Mouse (Mus musculus) hindbrain, embryonic 11.5 days (tissue): ENCODE data around the gene Atxn1. TPM values are rescaled to one million over a fixed set of nuclear protein-coding genes. Genes with fewer than 3 reads are reported as not detected.

ENCODE experiments used
- ATAC-seq: fragments of 200-750 bp; cut with Nextera tagmentation; 2 replicates; pipeline ENCODE4 v1.8.0; 2017; ENCODE audit warnings: mild to moderate bottlenecking, moderate TSS enrichment, moderate library complexity; ENCODE audit not compliant: low FRiP score
- DNase-seq: peaks from one replicate; pipeline ENCODE4 v3.0.0-alpha.2; 2015; ENCODE audit warnings: low spot score
- H3K27ac ChIP-seq: fragments of 300-500 bp; sonication (generic); 2 replicates; pipeline ENCODE4 v1.5.1; 2014; ENCODE audit warnings: mild to moderate bottlenecking, low read depth, low read length
- H3K27me3 ChIP-seq: fragments of 300-500 bp; sonication (generic); 2 replicates; pipeline ENCODE4 v1.6.1; 2014; ENCODE audit warnings: mild to moderate bottlenecking, low read length, moderate library complexity, mixed read lengths; ENCODE audit not compliant: control insufficient read depth, insufficient read depth
- H3K36me3 ChIP-seq: fragments of 300-500 bp; sonication (generic); 2 replicates; pipeline ENCODE4 v1.6.1; 2014; ENCODE audit warnings: mild to moderate bottlenecking, low read length, moderate library complexity, mixed read lengths; ENCODE audit not compliant: control insufficient read depth, insufficient read depth
- H3K4me1 ChIP-seq: fragments of 300-500 bp; sonication (generic); replicated peaks from 2 replicates; pipeline ENCODE4 v1.6.1; 2014; ENCODE audit warnings: low read length, mixed read lengths; ENCODE audit not compliant: control insufficient read depth, insufficient read depth
- H3K4me2 ChIP-seq: fragments of 300-500 bp; sonication (generic); replicated peaks from 2 replicates; pipeline ENCODE4 v1.6.1; 2014; ENCODE audit warnings: mild to moderate bottlenecking, low read depth, low read length
- H3K4me3 ChIP-seq: fragments of 300-500 bp; sonication (generic); 2 replicates; pipeline ENCODE4 v1.5.1; 2014; ENCODE audit warnings: low read depth, low read length
- H3K9ac ChIP-seq: fragments of 300-500 bp; sonication (generic); 2 replicates; pipeline ENCODE4 v1.6.1; 2014; ENCODE audit warnings: low read depth, low read length
- H3K9me3 ChIP-seq: fragments of 300-500 bp; sonication (generic); 2 replicates; pipeline ENCODE4 v1.6.1; 2016; ENCODE audit warnings: low read length; ENCODE audit not compliant: control insufficient read depth
- WGBS: fragments of 180-500 bp; shearing (Covaris S2); extraction: QIAGEN DNeasy Blood & Tissue Kit; methylation state at CpG from one replicate; pipeline ENCODE4 v1.1.7; 2014; 5-methylcytosine and 5-hydroxymethylcytosine counted together
- polyA plus RNA-seq: library from polyadenylated mRNA; unstranded; fragments of >200 nt; fragmentation: Nextera tagmentation; extraction: Ambion mirVana; gene quantifications from 2 replicates; pipeline ENCODE4 v1.2.1, GENCODE M21; 2014

Atxn1 gene
- polyA plus RNA-seq, 1 experiment from 2014 or later: 3.2 TPM

GRCm38 (mm10) chr13:45861885-45862605 is 102.8 kb downstream of the Atxn1 start:
- Histone ChIP-seq H3K9ac (no peak overlapping the region), H3K4me2 (no peak overlapping the region), H3K4me1 (no peaks in the 10 kb centered on the region), H3K9me3 (no peaks in the 10 kb centered on the region), H3K27me3 (no peaks in the 10 kb centered on the region), H3K27ac (no peak overlapping the region), H3K4me3 (no peak overlapping the region), H3K36me3 (no peaks in the 10 kb centered on the region)
- no peak for ATAC-seq
- 70% methylated on average over 13 of the region's 13 CpGs for WGBS
- DNase-seq: no peak

DNA sequence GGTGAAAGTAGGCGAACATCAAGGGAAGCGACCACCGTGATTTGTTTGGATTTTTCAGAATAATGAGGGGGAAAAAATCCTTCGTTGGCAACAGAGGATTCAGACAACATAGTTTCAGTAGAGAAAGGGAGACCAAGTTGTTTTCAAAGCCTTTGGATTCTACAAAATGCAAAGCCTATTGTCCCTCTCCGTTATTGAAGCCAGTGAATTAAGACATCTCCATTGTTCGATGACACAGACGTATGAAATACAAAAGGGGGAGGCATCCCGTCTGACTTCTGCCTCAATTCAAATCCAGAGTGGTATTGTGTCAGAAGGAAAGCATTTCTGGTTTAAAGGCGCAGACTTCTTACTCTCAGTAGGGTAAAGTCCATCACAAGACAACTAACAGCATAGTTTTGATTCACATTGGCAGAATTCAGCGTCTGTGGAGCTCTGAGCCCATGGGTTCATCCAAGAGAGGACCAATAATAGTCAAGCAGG is 103.7 kb downstream of the Atxn1 start:
- H3K4me2 ChIP-seq: no peak overlapping the region
- H3K9ac ChIP-seq: no peak overlapping the region
- no peak overlapping the region for H3K27ac ChIP-seq
- DNase-seq: peak; percentile 39
- H3K4me1 ChIP-seq: no peaks in the 10 kb centered on the region
- WGBS: 31% methylated on average over 10 of the region's 10 CpGs
- peak; percentile 43; the same call in 1 of the 2 replicates for ATAC-seq
- no peaks in the 10 kb centered on the region for H3K36me3 ChIP-seq
- no peaks in the 10 kb centered on the region for H3K27me3 ChIP-seq
- H3K9me3 ChIP-seq: no peaks in the 10 kb centered on the region
- no peak overlapping the region for H3K4me3 ChIP-seq

GRCm38 (mm10) chr13:45859081-45859709 is 105.6 kb downstream of the Atxn1 start:
- no peak overlapping the region for H3K4me3 ChIP-seq
- H3K36me3 ChIP-seq: no peaks in the 10 kb centered on the region
- no peaks in the 10 kb centered on the region for H3K9me3 ChIP-seq
- 75% methylated on average over 12 of the region's 12 CpGs for WGBS
- H3K27ac ChIP-seq: no peak overlapping the region
- no peak for ATAC-seq
- no peaks in the 10 kb centered on the region for H3K4me1 ChIP-seq
- no peak overlapping the region for H3K9ac ChIP-seq
- H3K27me3 ChIP-seq: no peaks in the 10 kb centered on the region
- DNase-seq: no peak
- no peak overlapping the region for H3K4me2 ChIP-seq

DNA sequence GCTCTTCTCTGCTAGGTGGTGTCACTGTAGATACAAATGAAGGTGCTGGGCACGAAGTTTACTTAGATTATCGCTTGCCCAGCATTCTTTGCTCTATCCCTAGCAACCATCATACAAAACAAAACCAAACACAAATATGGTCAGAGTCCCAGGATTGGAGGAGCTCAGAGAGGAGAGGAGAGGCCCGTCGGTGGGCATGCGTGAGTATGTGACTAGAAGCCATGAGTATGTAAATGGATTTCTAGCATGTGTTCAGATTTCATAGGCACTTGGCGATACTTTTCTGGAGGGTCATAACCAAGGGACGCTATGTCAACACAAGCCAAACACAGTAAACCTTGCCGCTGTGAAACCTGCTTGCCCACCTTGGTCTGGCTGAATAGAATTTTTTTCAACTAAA is 107.4 kb downstream of the Atxn1 start:
- Histone ChIP-seq H3K4me1 (no peaks in the 10 kb centered on the region), H3K36me3 (no peaks in the 10 kb centered on the region), H3K9ac (no peak overlapping the region), H3K4me2 (no peak overlapping the region), H3K27me3 (no peaks in the 10 kb centered on the region), H3K9me3 (no peaks in the 10 kb centered on the region), H3K27ac (no peak overlapping the region), H3K4me3 (no peak overlapping the region)
- DNase-seq: no peak
- ATAC-seq: no peak
- WGBS: 92% methylated on average over 8 of the region's 8 CpGs

- H3K4me2 ChIP-seq: no peak overlapping the region
- H3K27me3 ChIP-seq: no peaks in the 10 kb centered on the region
- no peaks in the 10 kb centered on the region for H3K4me1 ChIP-seq
- DNase-seq (no peak), ATAC-seq (no peak)
- 68% methylated on average over 5 of the region's 5 CpGs for WGBS
- no peak overlapping the region for H3K27ac ChIP-seq
- H3K9ac ChIP-seq: no peak overlapping the region
- H3K36me3 ChIP-seq: no peaks in the 10 kb centered on the region
- no peak overlapping the region for H3K4me3 ChIP-seq
- no peaks in the 10 kb centered on the region for H3K9me3 ChIP-seq
Observed at GRCm38 (mm10) chr13:45854531-45854930, 110.3 kb downstream of the Atxn1 start.

- Histone ChIP-seq H3K36me3 (no peaks in the 10 kb centered on the region), H3K27ac (no peak overlapping the region), H3K4me3 (no peak overlapping the region), H3K9ac (no peak overlapping the region), H3K27me3 (no peaks in the 10 kb centered on the region), H3K4me2 (no peak overlapping the region), H3K9me3 (no peaks in the 10 kb centered on the region), H3K4me1 (no peaks in the 10 kb centered on the region)
- ATAC-seq (no peak), DNase-seq (no peak)
- WGBS: 90% methylated on average over 6 of the region's 6 CpGs
Observed at GRCm38 (mm10) chr13:45853691-45854090, 111.1 kb downstream of the Atxn1 start.

DNA sequence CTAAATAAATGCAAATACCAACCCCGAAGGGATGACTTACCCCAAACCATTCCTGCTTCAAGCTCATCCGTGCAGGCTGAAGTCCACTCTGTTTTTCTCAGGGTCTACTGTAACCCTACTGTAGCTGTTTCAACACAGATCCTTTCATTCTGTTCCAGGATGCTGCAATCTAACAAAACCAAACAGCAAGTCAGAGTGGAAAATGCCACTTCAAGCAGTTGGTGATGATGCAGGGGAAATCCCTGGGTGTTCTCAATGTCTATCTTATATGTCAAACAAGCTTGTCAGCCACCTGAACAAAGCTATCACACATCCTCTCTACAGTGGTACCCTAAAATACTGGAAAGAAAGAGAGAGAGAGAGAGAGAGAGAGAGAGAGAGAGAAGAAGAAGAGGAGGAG is 112.5 kb downstream of the Atxn1 start:
- H3K4me1 ChIP-seq: no peaks in the 10 kb centered on the region
- no peaks in the 10 kb centered on the region for H3K27me3 ChIP-seq
- no peak overlapping the region for H3K9ac ChIP-seq
- no peak overlapping the region for H3K4me2 ChIP-seq
- H3K9me3 ChIP-seq: no peaks in the 10 kb centered on the region
- H3K36me3 ChIP-seq: no peaks in the 10 kb centered on the region
- no peak overlapping the region for H3K27ac ChIP-seq
- 89% methylated on average over 2 of the region's 2 CpGs for WGBS
- no peak for ATAC-seq
- DNase-seq: no peak
- no peak overlapping the region for H3K4me3 ChIP-seq

DNA sequence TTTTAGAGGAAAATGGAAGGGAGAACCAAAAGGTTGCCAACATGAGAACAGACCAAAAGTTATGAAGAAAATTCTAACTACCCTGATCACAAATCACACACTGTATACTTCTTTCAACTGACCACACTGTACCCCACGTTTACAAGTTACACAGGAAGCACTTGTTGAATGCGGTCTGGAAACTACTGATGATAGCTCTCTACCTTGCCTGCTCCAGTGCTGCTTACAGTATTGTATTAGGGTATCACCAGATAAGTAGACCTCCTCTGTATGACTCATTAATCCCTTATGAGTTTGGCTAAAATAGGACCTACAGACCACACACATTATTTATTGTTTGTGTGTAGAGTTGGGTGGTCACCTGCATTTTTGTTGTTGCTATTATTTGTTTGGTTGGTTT is 113.1 kb downstream of the Atxn1 start:
- ATAC-seq: no peak
- 83% methylated on average over 2 of the region's 2 CpGs for WGBS
- no peak overlapping the region for H3K4me2 ChIP-seq

DNA sequence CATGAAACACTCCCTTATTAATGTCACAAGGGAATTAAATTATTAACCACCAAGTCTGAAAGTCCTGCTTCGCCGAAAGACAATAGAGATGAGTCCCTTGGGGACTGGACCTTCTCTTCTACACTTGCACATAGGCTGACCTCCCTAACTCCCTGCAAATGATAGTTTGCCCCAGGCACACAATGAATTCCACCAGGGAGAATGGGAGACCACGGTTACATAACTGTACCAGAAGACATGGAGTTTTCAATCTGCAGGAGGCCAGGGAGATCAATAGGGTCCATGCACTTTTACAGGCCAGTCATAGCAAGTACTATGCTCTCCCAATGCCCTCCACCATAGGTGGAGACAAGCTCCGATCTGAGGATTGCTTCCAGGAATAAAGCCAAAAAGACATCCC is 113.7 kb downstream of the Atxn1 start:
- no peaks in the 10 kb centered on the region for H3K27me3 ChIP-seq
- H3K4me1 ChIP-seq: no peaks in the 10 kb centered on the region
- H3K4me3 ChIP-seq: no peak overlapping the region
- no peaks in the 10 kb centered on the region for H3K36me3 ChIP-seq
- H3K9ac ChIP-seq: no peak overlapping the region
- no peak for DNase-seq
- WGBS: 67% methylated on average over 4 of the region's 4 CpGs
- H3K4me2 ChIP-seq: no peak overlapping the region
- no peaks in the 10 kb centered on the region for H3K9me3 ChIP-seq
- no peak overlapping the region for H3K27ac ChIP-seq
- ATAC-seq: no peak

More for the DNA sequence above, 113.1 kb downstream of the Atxn1 start:
- H3K4me1 ChIP-seq: no peaks in the 10 kb centered on the region
- H3K9ac ChIP-seq: no peak overlapping the region
- no peaks in the 10 kb centered on the region for H3K36me3 ChIP-seq
- H3K4me3 ChIP-seq: no peak overlapping the region
- H3K27me3 ChIP-seq: no peaks in the 10 kb centered on the region
- DNase-seq: no peak
- H3K27ac ChIP-seq: no peak overlapping the region
- no peaks in the 10 kb centered on the region for H3K9me3 ChIP-seq
